Mouse (Mus musculus): ENCODE results near the gene Btf3. TPM values are rescaled to one million over a fixed set of nuclear protein-coding genes. Genes with fewer than 3 reads are reported as not detected.

Btf3 gene
- total RNA-seq, 2 experiments from 2014 or later, result 291 to 301 TPM

- DNase-seq, result peak; percentile 32
These were observed 41.2 kb downstream of the Btf3 start for GRCm38 (mm10) chr13:98275646-98276045.

GRCm38 (mm10) chr13:98274023-98274422 is 42.8 kb downstream of the Btf3 start:
- DNase-seq, result no peak

DNA sequence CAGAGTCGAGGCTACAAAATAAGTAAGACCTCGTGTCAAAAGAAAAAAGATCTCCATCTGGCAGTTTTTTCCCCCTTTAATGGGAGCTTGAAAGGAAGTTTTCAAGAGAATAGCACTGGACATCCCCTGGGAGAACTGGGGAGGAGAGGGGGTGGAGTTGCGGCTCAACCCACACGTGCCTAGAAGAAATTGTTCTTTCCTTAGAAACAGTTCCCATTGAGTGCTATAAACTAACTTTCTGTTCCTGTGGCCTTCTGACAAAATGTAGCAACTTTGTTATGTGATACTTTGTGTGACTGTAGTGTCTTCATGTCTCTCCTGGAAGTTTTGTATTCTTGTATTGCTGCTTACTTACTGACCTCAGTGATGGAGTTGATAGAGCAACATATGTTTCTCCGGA is 52.7 kb downstream of the Btf3 start:
- DNase-seq, result no peak

DNA sequence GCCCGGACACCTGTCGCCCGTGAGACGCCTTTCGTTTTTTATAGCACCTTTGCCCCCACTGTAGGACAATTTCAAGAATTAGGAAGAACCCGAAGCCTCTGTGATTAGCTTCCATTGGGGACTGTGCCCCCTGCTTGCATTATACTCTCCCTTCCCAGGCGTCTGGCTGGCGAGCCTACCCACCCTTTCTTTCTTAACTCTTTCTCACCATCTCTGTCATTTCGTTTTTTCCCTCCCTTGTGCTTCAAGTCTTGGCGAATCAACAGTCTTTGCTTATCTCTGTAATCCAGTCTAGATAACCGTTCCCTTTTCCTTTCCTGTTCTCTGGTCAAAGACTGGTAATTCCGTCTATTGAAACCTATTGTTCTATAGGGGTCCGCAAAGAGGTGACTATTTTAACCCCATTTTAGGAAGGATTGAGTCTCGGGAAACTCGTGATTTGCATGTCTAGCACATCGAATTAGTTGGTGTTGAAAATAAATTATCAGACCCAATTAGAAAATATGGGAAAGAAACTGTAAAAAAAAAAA is 53.3 kb downstream of the Btf3 start:
- DNase-seq, result no peak

DNA sequence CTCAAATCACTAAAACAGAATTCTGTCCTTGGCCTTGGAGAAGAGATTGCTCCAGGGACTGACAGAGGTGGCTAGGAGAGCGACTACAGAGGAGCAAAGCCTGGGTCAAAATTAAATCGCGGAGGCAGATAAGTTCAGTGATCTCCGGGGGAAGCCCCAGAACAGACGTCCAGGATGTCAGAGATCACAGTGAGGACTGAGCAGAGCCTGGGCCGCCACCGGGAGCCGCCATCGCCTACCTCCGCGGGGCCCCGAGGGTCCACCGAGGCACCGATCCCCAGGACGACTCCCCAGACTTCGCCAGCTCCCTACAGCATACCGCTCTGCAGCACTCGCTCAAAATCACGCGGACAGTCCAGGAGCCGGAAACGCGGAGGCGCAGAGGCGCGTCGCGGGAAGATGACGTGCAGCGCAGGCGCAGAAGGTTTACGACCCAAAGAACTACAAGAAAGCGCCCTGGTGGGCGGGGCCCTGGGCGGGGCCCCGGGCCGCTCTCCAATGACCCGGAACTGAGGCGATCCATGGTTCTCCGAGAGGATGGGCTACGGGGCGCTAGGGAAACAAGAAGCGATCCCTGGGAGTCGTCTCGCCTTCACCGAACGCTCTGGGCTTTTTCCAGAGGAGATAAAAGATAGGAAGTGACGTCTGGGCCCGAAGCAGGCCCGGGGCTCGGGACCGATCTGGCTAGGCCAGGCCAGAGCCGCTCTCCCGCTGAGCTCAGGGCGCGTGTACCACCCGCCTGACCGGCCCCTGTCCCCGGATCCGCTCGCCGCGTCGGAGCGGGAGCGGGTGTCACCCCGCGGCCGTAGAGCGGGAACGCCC is 54.0 kb downstream of the Btf3 start, which contains the start of the genes Utp15 and Ankra2:
Utp15 (minus strand) TSS at position 406 of the 822 bp plus-strand sequence.
Ankra2 (plus strand) TSS at position 439 of the 822 bp plus-strand sequence.
- DNase-seq, result peak; percentile 99

Other genes with a start within 250 kb of the Btf3 start
- 1 to 10 TPM; 7.0 to 9.8 TPM for gene Arhgef28, start 110.6 kb downstream of the Btf3 start, total RNA-seq (2021)
- gene Utp15, start 54.0 kb downstream of the Btf3 start, total RNA-seq (2021), result 10 to 100 TPM in 1 of 2 experiments, 1 to 10 TPM in 1; 9.7 to 11.6 TPM
- 10 to 100 TPM; 20.8 to 21.8 TPM for gene Ankra2, start 53.9 kb downstream of the Btf3 start, total RNA-seq (2021)
- not detected for gene Gm21976, start 37.1 kb downstream of the Btf3 start, total RNA-seq (2021)
- gene Foxd1, start 37.2 kb upstream of the Btf3 start, total RNA-seq (2021), result under 1 TPM; 0.14 to 0.24 TPM
- not detected for gene Gm10320, start 175.0 kb upstream of the Btf3 start, total RNA-seq (2021)

Data from heart, postnatal 4 days (tissue).